15 mouse cellular contexts compared by ENCODE assay signal in the genomic region with DNA sequence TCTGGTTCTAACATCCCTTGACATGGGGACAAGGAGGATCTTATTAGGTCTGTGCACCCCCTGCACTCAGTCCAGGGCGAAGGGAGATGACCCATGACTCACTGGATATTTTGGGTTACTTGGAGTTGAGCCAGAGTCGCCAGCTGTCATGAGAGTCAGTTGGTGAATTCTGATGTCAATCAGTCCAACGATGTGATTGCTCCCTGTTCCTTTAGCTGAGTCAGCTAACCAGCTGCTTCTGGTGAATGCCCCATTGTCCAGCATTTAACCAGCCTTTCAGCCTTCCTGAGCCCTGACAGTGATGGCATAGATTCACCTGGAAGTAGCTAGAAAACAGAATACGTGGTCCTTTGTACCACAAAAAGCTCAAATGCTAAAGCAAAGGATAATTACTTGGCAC. TPM values are rescaled to one million over a fixed set of nuclear protein-coding genes. Genes with fewer than 3 reads are reported as not detected.
DNase-seq lines count a peak whose midpoint lies in the region; ATAC-seq lines count a peak whose summit lies in the region.
"Had no signal": no experiment of that assay in that cellular context is flagged by ENCODE, and none has a peak within 500 bp of the region (broad histone marks: within the 10 kb centered on the region; RNA-seq: fewer than 3 reads in every experiment).

No protein-coding gene starts in this region.

- no peaks in the 10 kb centered on the region for H3K9me3 ChIP-seq in embryonic facial prominence, embryonic 14.5 days (ENCODE audit: control insufficient read depth, low read length)
- H3K9me3 ChIP-seq in kidney, embryonic 16.5 days (ENCODE audit: low read length), result no peaks in the 10 kb centered on the region
- no peaks in the 10 kb centered on the region for H3K9me3 ChIP-seq in liver, embryonic 11.5 days (ENCODE audit: control insufficient read depth, low read length)
- H3K9me3 ChIP-seq: liver, embryonic 13.5 days had no signal

- ATAC-seq in frontal cortex, adult (ENCODE audit: low TSS enrichment), result peak; percentile 59; the same call in 1 of the 2 replicates
- peak; percentile 18; the same call in 1 of the 2 replicates for ATAC-seq in embryonic facial prominence, embryonic 14.5 days (ENCODE audit: low read depth)
- no peak for ATAC-seq in kidney, embryonic 16.5 days (ENCODE audit: low FRiP score, low TSS enrichment)
- ATAC-seq in liver, embryonic 11.5 days (replicated peaks; ENCODE audit: low FRiP score), result no peak

- H3K27me3 ChIP-seq in embryonic facial prominence, embryonic 14.5 days (replicated peaks; ENCODE audit: control insufficient read depth, insufficient read depth, low read length), result no peaks in the 10 kb centered on the region
- H3K27me3 ChIP-seq in kidney, embryonic 16.5 days (ENCODE audit: insufficient read depth, low read length), result no peaks in the 10 kb centered on the region
- no peaks in the 10 kb centered on the region for H3K27me3 ChIP-seq in liver, embryonic 11.5 days (replicated peaks; ENCODE audit: control insufficient read depth, insufficient read depth, low read length)
- H3K27me3 ChIP-seq: liver, embryonic 13.5 days had no signal

- H3K4me2 ChIP-seq in embryonic facial prominence, embryonic 14.5 days (ENCODE audit: low read depth, low read length), result no peak overlapping the region
- H3K4me2 ChIP-seq in kidney, embryonic 16.5 days (replicated peaks; ENCODE audit: low read depth, low read length), result no peak overlapping the region
- no peak overlapping the region for H3K4me2 ChIP-seq in liver, embryonic 11.5 days
- H3K4me2 ChIP-seq: liver, embryonic 13.5 days had no signal

- H3K36me3 ChIP-seq in embryonic facial prominence, embryonic 14.5 days (ENCODE audit: control insufficient read depth, insufficient read depth, low read length), result no peaks in the 10 kb centered on the region
- no peaks in the 10 kb centered on the region for H3K36me3 ChIP-seq in kidney, embryonic 16.5 days (ENCODE audit: insufficient read depth, low read length)
- no peaks in the 10 kb centered on the region for H3K36me3 ChIP-seq in liver, embryonic 11.5 days (ENCODE audit: control insufficient read depth, insufficient read depth, low read length)
- H3K36me3 ChIP-seq: liver, embryonic 13.5 days had no signal

- no peaks in the 10 kb centered on the region for H3K4me1 ChIP-seq in embryonic facial prominence, embryonic 14.5 days (ENCODE audit: control insufficient read depth, insufficient read depth, low read length)
- H3K4me1 ChIP-seq in kidney, embryonic 16.5 days (ENCODE audit: insufficient read depth, low read length), result no peaks in the 10 kb centered on the region
- H3K4me1 ChIP-seq in liver, embryonic 11.5 days (replicated peaks; ENCODE audit: control insufficient read depth, insufficient read depth, low read length), result no peaks in the 10 kb centered on the region
- H3K4me1 ChIP-seq: liver, embryonic 13.5 days had no signal

- intact Hi-C loops in left cerebral cortex, postnatal 36 days (cut with DNase I), result no loop called here

- WGBS in embryonic facial prominence, embryonic 14.5 days, result 50% methylated on average over 4 of the region's 4 CpGs
- WGBS in kidney, embryonic 16.5 days, result 63% methylated on average over 4 of the region's 4 CpGs
- 52% methylated on average over 4 of the region's 4 CpGs for WGBS in liver, embryonic 11.5 days

- no peak overlapping the region for H3K4me3 ChIP-seq in embryonic facial prominence, embryonic 14.5 days (ENCODE audit: low read depth, low read length)
- H3K4me3 ChIP-seq in kidney, embryonic 16.5 days (ENCODE audit: low read length), result no peak overlapping the region
- no peak overlapping the region for H3K4me3 ChIP-seq in liver, embryonic 11.5 days (ENCODE audit: low read depth, low read length)
- H3K4me3 ChIP-seq: liver, embryonic 13.5 days had no signal

- no peak overlapping the region for H3K9ac ChIP-seq in embryonic facial prominence, embryonic 14.5 days (ENCODE audit: low read depth, low read length)
- no peak overlapping the region for H3K9ac ChIP-seq in kidney, embryonic 16.5 days (replicated peaks; ENCODE audit: low read length)
- H3K9ac ChIP-seq in liver, embryonic 11.5 days (ENCODE audit: low read depth, low read length), result no peak overlapping the region
- H3K9ac ChIP-seq: liver, embryonic 13.5 days had no signal

- H3K27ac ChIP-seq in embryonic facial prominence, embryonic 14.5 days (replicated peaks; ENCODE audit: low read depth, low read length), result no peak overlapping the region
- H3K27ac ChIP-seq in kidney, embryonic 16.5 days (ENCODE audit: low read length), result no peak overlapping the region
- H3K27ac ChIP-seq in liver, embryonic 11.5 days (ENCODE audit: low read depth, low read length), result no peak overlapping the region
- H3K27ac ChIP-seq: liver, embryonic 13.5 days had no signal

- no peak for DNase-seq in frontal cortex, postnatal 14 days (ENCODE audit: low spot score in 2 of 2)
- DNase-seq in left cerebral cortex, adult 9 months (ENCODE audit: low spot score in 2 of 2), result peak; percentile 1 to 25
- no peak for DNase-seq in left cerebral cortex, postnatal 36 days (ENCODE audit: low spot score in 2 of 2)
- peak; percentile 45 for DNase-seq in embryonic facial prominence, embryonic 14.5 days (ENCODE audit: low spot score)
- peak; percentile 33 for DNase-seq in retina, embryonic 14.5 days (ENCODE audit: low spot score)
- no peak for DNase-seq in liver, embryonic 11.5 days (ENCODE audit: low spot score)
- DNase-seq: adrenal gland, postnatal 36 days; embryo, embryonic 11 days; kidney, adult 11 months; liver, embryonic 13.5 days had no signal

RNA-seq across cellular contexts. Expression of gene Olfr1331, which starts 1.7 kb away (rescaled TPM):
- not detected for total RNA-seq in left cerebral cortex, postnatal 36 days (2021)
- 0.13 TPM in 1 of 2 replicates, not detected in the other for polyA plus RNA-seq in embryonic facial prominence, embryonic 14.5 days (2014; fragmentation: Nextera tagmentation; extraction: Ambion mirVana)
- not detected in 2 replicates for polyA plus RNA-seq in kidney, embryonic 16.5 days (2015; fragmentation: Nextera tagmentation; extraction: Ambion mirVana)
- not detected in 2 replicates for polyA plus RNA-seq in liver, embryonic 11.5 days (2014; fragmentation: Nextera tagmentation; extraction: Ambion mirVana)
- total RNA-seq: adrenal gland, postnatal 36 days; left cerebral cortex, adult 18-20 months had no signal
- polyA plus RNA-seq: heart, embryonic 14.5 days; liver, embryonic 13.5 days; stomach, embryonic 14.5 days had no signal

RNA-seq across cellular contexts. Expression of gene Olfr1330, which starts 25.7 kb away (rescaled TPM):
- total RNA-seq in left cerebral cortex, postnatal 36 days (2021), result not detected
- 0.11 TPM in 1 of 2 replicates, not detected in the other for polyA plus RNA-seq in embryonic facial prominence, embryonic 14.5 days (2014; fragmentation: Nextera tagmentation; extraction: Ambion mirVana)
- polyA plus RNA-seq in kidney, embryonic 16.5 days (2015; fragmentation: Nextera tagmentation; extraction: Ambion mirVana), result not detected in 2 replicates
- polyA plus RNA-seq in liver, embryonic 11.5 days (2014; fragmentation: Nextera tagmentation; extraction: Ambion mirVana), result not detected in 2 replicates
- total RNA-seq: adrenal gland, postnatal 36 days; left cerebral cortex, adult 18-20 months had no signal
- polyA plus RNA-seq: liver, embryonic 13.5 days; stomach, embryonic 14.5 days had no signal

RNA-seq across cellular contexts. Expression of gene Olfr1333, which starts 26.6 kb away (rescaled TPM):
- not detected for total RNA-seq in left cerebral cortex, postnatal 36 days (2021)
- not detected in 2 replicates for polyA plus RNA-seq in embryonic facial prominence, embryonic 14.5 days (2014; fragmentation: Nextera tagmentation; extraction: Ambion mirVana)
- polyA plus RNA-seq in kidney, embryonic 16.5 days (2015; fragmentation: Nextera tagmentation; extraction: Ambion mirVana), result not detected in 2 replicates
- not detected in 2 replicates for polyA plus RNA-seq in liver, embryonic 11.5 days (2014; fragmentation: Nextera tagmentation; extraction: Ambion mirVana)
- total RNA-seq: adrenal gland, postnatal 36 days; left cerebral cortex, adult 18-20 months had no signal
- polyA plus RNA-seq: heart, embryonic 14.5 days; liver, embryonic 13.5 days; stomach, embryonic 14.5 days had no signal

RNA-seq across cellular contexts. Expression of gene Olfr1335, which starts 53.0 kb away (rescaled TPM):
- total RNA-seq in left cerebral cortex, postnatal 36 days (2021), result not detected
- not detected in 2 replicates for polyA plus RNA-seq in embryonic facial prominence, embryonic 14.5 days (2014; fragmentation: Nextera tagmentation; extraction: Ambion mirVana)
- polyA plus RNA-seq in kidney, embryonic 16.5 days (2015; fragmentation: Nextera tagmentation; extraction: Ambion mirVana), result not detected in 2 replicates
- not detected in 2 replicates for polyA plus RNA-seq in liver, embryonic 11.5 days (2014; fragmentation: Nextera tagmentation; extraction: Ambion mirVana)
- total RNA-seq: adrenal gland, postnatal 36 days; left cerebral cortex, adult 18-20 months had no signal
- polyA plus RNA-seq: heart, embryonic 14.5 days; liver, embryonic 13.5 days; stomach, embryonic 14.5 days had no signal

RNA-seq across cellular contexts. Expression of gene Olfr1329, which starts 54.6 kb away (rescaled TPM):
- not detected for total RNA-seq in left cerebral cortex, postnatal 36 days (2021)
- not detected in 2 replicates for polyA plus RNA-seq in embryonic facial prominence, embryonic 14.5 days (2014; fragmentation: Nextera tagmentation; extraction: Ambion mirVana)
- not detected in 2 replicates for polyA plus RNA-seq in kidney, embryonic 16.5 days (2015; fragmentation: Nextera tagmentation; extraction: Ambion mirVana)
- not detected in 2 replicates for polyA plus RNA-seq in liver, embryonic 11.5 days (2014; fragmentation: Nextera tagmentation; extraction: Ambion mirVana)
- total RNA-seq: adrenal gland, postnatal 36 days; left cerebral cortex, adult 18-20 months had no signal
- polyA plus RNA-seq: heart, embryonic 14.5 days; liver, embryonic 13.5 days; stomach, embryonic 14.5 days had no signal

Comparison
In these comparisons a context has a peak if more than half of its experiments do, and no peak if none do; other contexts are left out.
1. DNase-seq: peak in left cerebral cortex, adult 9 months (2 of 2), embryonic facial prominence, embryonic 14.5 days (single experiment) and retina, embryonic 14.5 days (single experiment); none in frontal cortex, postnatal 14 days (0 of 2), left cerebral cortex, postnatal 36 days (0 of 2) and liver, embryonic 11.5 days (single experiment).
2. ATAC-seq: peak in frontal cortex, adult (single experiment) and embryonic facial prominence, embryonic 14.5 days (single experiment); none in kidney, embryonic 16.5 days (single experiment) and liver, embryonic 11.5 days (single experiment).